ENCODE assay signal across 20 mouse cellular contexts in genomic region chr12:17468359-17468758, GRCm38 (mm10).
DNase-seq lines count a peak whose midpoint lies in the region; ATAC-seq and TF ChIP-seq lines count a peak whose summit lies in the region.
"Had no signal": no experiment of that assay in that cellular context is flagged by ENCODE, and none has a peak within 500 bp of the region (broad histone marks: within the 10 kb centered on the region; RNA-seq: fewer than 3 reads in every experiment).

No protein-coding gene starts in this region.

- H3K4me2 ChIP-seq in heart, postnatal 0 days (ENCODE audit: low read depth, low read length) = no peak overlapping the region
- no peak overlapping the region for H3K4me2 ChIP-seq in liver, postnatal 0 days (ENCODE audit: low read depth, low read length)
- H3K4me2 ChIP-seq in intestine, embryonic 15.5 days (replicated peaks) = no peak overlapping the region
- H3K4me2 ChIP-seq: embryonic facial prominence, embryonic 15.5 days; forebrain, embryonic 13.5 days; hindbrain, embryonic 12.5 days; limb, embryonic 13.5 days; neural tube, embryonic 13.5 days had no signal

- intact Hi-C loops in heart, postnatal 25 days (cut with DNase I) = no loop called here

- 0 out of 2 replicates have a peak, but pooled peaks cover 6% of the 10 kb centered on the region for H3K4me1 ChIP-seq in heart, postnatal 0 days (ENCODE audit: control insufficient read depth, insufficient read depth)
- peaks cover 11% of the 10 kb centered on the region for H3K4me1 ChIP-seq in liver, postnatal 0 days (ENCODE audit: insufficient read depth)
- H3K4me1 ChIP-seq in intestine, embryonic 15.5 days (replicated peaks) = 0 out of 2 replicates have a peak, but pooled peaks cover 3% of the 10 kb centered on the region
- H3K4me1 ChIP-seq: embryonic facial prominence, embryonic 15.5 days; forebrain, embryonic 13.5 days; hindbrain, embryonic 12.5 days; limb, embryonic 13.5 days; neural tube, embryonic 13.5 days had no signal

- ATAC-seq in heart, postnatal 0 days (ENCODE audit: insufficient read depth, low read depth) = peak; percentile 70
- peak; percentile 38 for ATAC-seq in liver, postnatal 0 days
- 0 out of 2 replicates have a peak, but pooled peaks have one; percentile 20 for ATAC-seq in intestine, embryonic 15.5 days
- ATAC-seq: forebrain, embryonic 13.5 days had no signal

- H3K36me3 ChIP-seq in heart, postnatal 0 days (replicated peaks; ENCODE audit: control insufficient read depth, insufficient read depth, low read length) = no peaks in the 10 kb centered on the region
- no peaks in the 10 kb centered on the region for H3K36me3 ChIP-seq in liver, postnatal 0 days (replicated peaks; ENCODE audit: insufficient read depth, low read length)
- no peaks in the 10 kb centered on the region for H3K36me3 ChIP-seq in intestine, embryonic 15.5 days
- H3K36me3 ChIP-seq: embryonic facial prominence, embryonic 15.5 days; hindbrain, embryonic 12.5 days; limb, embryonic 13.5 days; neural tube, embryonic 13.5 days had no signal

- no peak for TF ChIP-seq EP300 in heart, postnatal 0 days (IDR thresholded peaks at IDR 0.05; ENCODE audit: low read depth)
- TF ChIP-seq EP300 in liver, postnatal 0 days (IDR thresholded peaks at IDR 0.05; ENCODE audit: low read depth) = no peak

- H3K27me3 ChIP-seq in heart, postnatal 0 days (ENCODE audit: control insufficient read depth, insufficient read depth, low read length) = no peaks in the 10 kb centered on the region
- H3K27me3 ChIP-seq in liver, postnatal 0 days (ENCODE audit: insufficient read depth, low read length) = no peaks in the 10 kb centered on the region
- H3K27me3 ChIP-seq in intestine, embryonic 15.5 days (replicated peaks) = no peaks in the 10 kb centered on the region
- H3K27me3 ChIP-seq: embryonic facial prominence, embryonic 15.5 days; forebrain, embryonic 13.5 days; hindbrain, embryonic 12.5 days; limb, embryonic 13.5 days; neural tube, embryonic 13.5 days had no signal

- TF ChIP-seq CTCF in heart, postnatal 0 days (IDR thresholded peaks at IDR 0.05; ENCODE audit: low read depth) = no peak
- TF ChIP-seq CTCF in liver, postnatal 0 days (IDR thresholded peaks at IDR 0.05; ENCODE audit: low read depth) = no peak

- peak; percentile 26 for DNase-seq in heart, postnatal 0 days (ENCODE audit: low spot score)
- no peak for DNase-seq in heart, postnatal 25 days (ENCODE audit: low spot score)
- DNase-seq in liver, postnatal 0 days = no peak
- DNase-seq in liver (no peak), ZHBTc4 (ENCODE audit: low read depth, low spot score) (peak; percentile 44)
- no peak for DNase-seq in spleen, postnatal 14 days (ENCODE audit: low spot score in 2 of 2)
- no peak for DNase-seq in cerebellum, adult 8-10 months
- DNase-seq: cerebellum, postnatal 10 days; heart, adult 2 months; lung, adult 2 months; right cerebral cortex, postnatal 14 days; thymus, postnatal 25 days had no signal

- WGBS in heart, postnatal 0 days = 22% methylated on average over 3 of the region's 3 CpGs
- 78% methylated on average over 3 of the region's 3 CpGs for WGBS in liver, postnatal 0 days (ENCODE audit: insufficient replicate concordance)
- 48% methylated on average over 3 of the region's 3 CpGs for WGBS in intestine, embryonic 15.5 days

- no peak overlapping the region for H3K9ac ChIP-seq in heart, postnatal 0 days (replicated peaks; ENCODE audit: low read depth, low read length)
- no peak overlapping the region for H3K9ac ChIP-seq in liver, postnatal 0 days (replicated peaks)
- no peak overlapping the region for H3K9ac ChIP-seq in intestine, embryonic 15.5 days
- H3K9ac ChIP-seq: embryonic facial prominence, embryonic 15.5 days; forebrain, embryonic 13.5 days; hindbrain, embryonic 12.5 days; limb, embryonic 13.5 days; neural tube, embryonic 13.5 days had no signal

- no peak overlapping the region for H3K27ac ChIP-seq in heart, postnatal 0 days (ENCODE audit: low read depth)
- no peak overlapping the region for H3K27ac ChIP-seq in liver, postnatal 0 days (ENCODE audit: low read depth)
- H3K27ac ChIP-seq in intestine, embryonic 15.5 days = no peak overlapping the region
- H3K27ac ChIP-seq: embryonic facial prominence, embryonic 15.5 days; forebrain, embryonic 13.5 days; heart, adult 2 months; hindbrain, embryonic 12.5 days; left cerebral cortex, adult 2 months; limb, embryonic 13.5 days; neural tube, embryonic 13.5 days had no signal

- no peak overlapping the region for H3K4me3 ChIP-seq in heart, postnatal 0 days (ENCODE audit: low read depth, low read length)
- H3K4me3 ChIP-seq in liver, postnatal 0 days (ENCODE audit: low read depth, low read length) = no peak overlapping the region
- H3K4me3 ChIP-seq in intestine, embryonic 15.5 days (replicated peaks) = no peak overlapping the region
- H3K4me3 ChIP-seq: embryonic facial prominence, embryonic 15.5 days; forebrain, embryonic 13.5 days; heart, adult 2 months; hindbrain, embryonic 12.5 days; left cerebral cortex, adult 2 months; limb, embryonic 13.5 days; megakaryocyte, embryonic 14.5 days; neural tube, embryonic 13.5 days had no signal

- H3K9me3 ChIP-seq in heart, postnatal 0 days (replicated peaks; ENCODE audit: control insufficient read depth, low read length) = no peaks in the 10 kb centered on the region
- H3K9me3 ChIP-seq in liver, postnatal 0 days (ENCODE audit: low read length) = no peaks in the 10 kb centered on the region
- H3K9me3 ChIP-seq in intestine, embryonic 15.5 days = no peaks in the 10 kb centered on the region
- H3K9me3 ChIP-seq: embryonic facial prominence, embryonic 15.5 days; forebrain, embryonic 13.5 days; hindbrain, embryonic 12.5 days; limb, embryonic 13.5 days; neural tube, embryonic 13.5 days had no signal

Comparison
In these comparisons a context has a peak if more than half of its experiments do, and no peak if none do; other contexts are left out.
1. DNase-seq: peak in heart, postnatal 0 days (single experiment) and ZHBTc4 (single experiment); none in heart, postnatal 25 days (single experiment), liver, postnatal 0 days (single experiment), liver (single experiment), spleen, postnatal 14 days (0 of 2) and cerebellum, adult 8-10 months (single experiment).
2. ATAC-seq: peak in every context shown above with its lines; median percentile 70 in heart, postnatal 0 days; 38 in liver, postnatal 0 days; 20 in intestine, embryonic 15.5 days.